Mouse (Mus musculus): ENCODE measurements around the gene Nck1.

- no peak for TF ChIP-seq GATA1 (IDR thresholded peaks at IDR 0.05; ENCODE audit: low read length)
- no peak for TF ChIP-seq TAL1 (IDR thresholded peaks at IDR 0.05; ENCODE audit: low read length)
Measured at GRCm38 (mm10) chr9:100532847-100533505, 13.0 kb downstream of the Nck1 start.
